Mouse (Mus musculus) neural tube, embryonic 15.5 days (tissue): ENCODE measurements around the gene Bcat1. TPM values are rescaled to one million over a fixed set of nuclear protein-coding genes. Genes with fewer than 3 reads are reported as not detected.

ENCODE experiments used
- ATAC-seq: fragments of 200-750 bp; cut with Nextera tagmentation; 2 replicates; pipeline ENCODE4 v1.8.0; 2017; ENCODE audit warnings: mild to moderate bottlenecking, moderate TSS enrichment, moderate library complexity; ENCODE audit not compliant: low FRiP score
- H3K27ac ChIP-seq: fragments of 300-500 bp; sonication (generic); replicated peaks from 2 replicates; pipeline ENCODE4 v1.5.1; 2015; ENCODE audit warnings: mild to moderate bottlenecking, inconsistent platforms
- H3K27me3 ChIP-seq: fragments of 300-500 bp; sonication (generic); replicated peaks from 2 replicates; pipeline ENCODE4 v1.6.1; 2015; ENCODE audit warnings: inconsistent platforms
- H3K36me3 ChIP-seq: fragments of 300-500 bp; sonication (generic); 2 replicates; pipeline ENCODE4 v1.6.1; 2015; ENCODE audit warnings: inconsistent platforms
- H3K4me1 ChIP-seq: fragments of 300-500 bp; sonication (generic); 2 replicates; pipeline ENCODE4 v1.6.1; 2015; ENCODE audit warnings: inconsistent platforms
- H3K4me2 ChIP-seq: fragments of 300-500 bp; sonication (generic); 2 replicates; pipeline ENCODE4 v1.6.1; 2015; ENCODE audit warnings: inconsistent platforms, mild to moderate bottlenecking, moderate library complexity
- H3K4me3 ChIP-seq: fragments of 300-500 bp; sonication (generic); replicated peaks from 2 replicates; pipeline ENCODE4 v1.5.1; 2015; ENCODE audit warnings: mild to moderate bottlenecking, inconsistent platforms
- H3K9ac ChIP-seq: fragments of 300-500 bp; sonication (generic); replicated peaks from 2 replicates; pipeline ENCODE4 v1.6.1; 2015; ENCODE audit warnings: mild to moderate bottlenecking, inconsistent platforms
- H3K9me3 ChIP-seq: fragments of 300-500 bp; sonication (generic); replicated peaks from 2 replicates; pipeline ENCODE4 v1.6.1; 2016; ENCODE audit warnings: inconsistent platforms
- WGBS: fragments of 180-500 bp; shearing (Covaris S2); methylation state at CpG from one replicate; pipeline ENCODE4 v1.1.7; 2015; ENCODE audit warnings: mixed read lengths; 5-methylcytosine and 5-hydroxymethylcytosine counted together
- polyA plus RNA-seq: library from polyadenylated mRNA; unstranded; fragments of >200 nt; fragmentation: Nextera tagmentation; extraction: Ambion mirVana; gene quantifications from 2 replicates; pipeline ENCODE4 v1.2.1, GENCODE M21; 2015

Gene Bcat1
- 94.5 and 116 TPM in 2 replicates for polyA plus RNA-seq

DNA sequence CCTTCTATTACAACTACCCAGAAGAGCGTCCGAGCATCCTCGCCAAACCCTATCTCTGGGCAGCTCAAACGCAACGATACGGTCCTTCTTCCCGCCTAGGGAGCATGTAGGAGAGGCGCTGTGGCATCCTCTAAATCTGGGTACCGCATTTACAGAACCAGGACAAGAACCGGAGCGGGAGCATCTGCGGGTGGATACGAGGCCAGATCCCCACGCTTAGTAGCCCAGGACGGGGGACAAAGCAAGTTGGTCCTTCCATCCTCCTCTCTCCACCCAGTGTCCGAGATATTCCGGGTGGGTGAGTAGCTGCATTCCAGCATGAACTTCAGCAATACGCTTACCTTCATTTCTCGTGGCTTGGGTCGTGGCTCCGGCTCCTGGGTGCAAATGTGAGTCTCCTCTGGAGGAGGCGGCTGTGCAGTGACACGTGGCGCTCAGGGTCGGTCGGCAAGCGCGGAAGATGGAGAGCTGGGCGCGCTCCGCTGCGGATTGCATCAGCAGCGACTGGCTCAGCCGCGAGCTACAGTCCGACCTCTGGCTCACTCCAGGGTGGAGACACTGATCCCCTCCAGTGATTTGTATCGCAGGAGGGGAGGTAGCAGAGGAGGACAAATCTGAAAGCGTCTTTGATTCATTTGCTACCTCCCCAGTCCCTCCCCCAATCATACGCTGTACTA, at the start of gene Bcat1:
TSS of gene Bcat1 (minus strand) at position 637 of the 677 bp plus-strand sequence.
- H3K27ac ChIP-seq: no peak within 1 kb of the TSS

DNA sequence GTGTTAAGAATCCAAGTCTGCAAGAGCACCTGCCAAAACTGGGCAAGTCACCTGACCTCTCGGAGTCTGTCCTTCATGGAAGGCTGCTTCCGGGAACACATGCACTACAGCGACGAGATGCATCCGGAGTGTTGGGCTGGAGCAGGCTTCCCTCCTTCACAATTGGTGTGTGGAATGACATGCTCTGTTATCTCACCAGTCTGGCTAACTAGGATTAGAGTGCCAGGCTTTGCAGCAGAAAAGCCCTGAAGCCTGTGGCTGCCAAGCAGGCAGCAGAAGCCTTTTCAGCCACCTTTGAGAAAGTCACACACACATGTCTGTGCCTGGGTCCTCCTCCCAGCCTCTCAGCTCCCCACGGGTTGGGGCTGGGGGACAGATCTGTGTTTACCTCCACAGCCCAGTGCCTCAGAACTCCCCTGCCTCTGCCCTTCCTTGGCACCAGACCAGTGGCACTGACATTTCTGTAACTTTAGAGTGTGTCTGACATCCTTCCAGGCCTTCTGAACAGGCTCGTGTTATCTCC, 49.7 kb upstream of the Bcat1 start:
- Histone ChIP-seq H3K4me2 (no peak overlapping the region), H3K4me3 (no peak overlapping the region), H3K9me3 (no peaks in the 10 kb centered on the region), H3K9ac (no peak overlapping the region), H3K36me3 (no peaks in the 10 kb centered on the region), H3K27me3 (no peaks in the 10 kb centered on the region), H3K4me1 (peaks cover 6% of the 10 kb centered on the region; the same call in 1 of the 2 replicates), H3K27ac (no peak overlapping the region)
- ATAC-seq: no peak
- WGBS: 76% methylated on average over 7 of the region's 7 CpGs

More for the DNA sequence above, at the start of gene Bcat1:
- Histone ChIP-seq H3K36me3 (no peaks in the 10 kb centered on the region), H3K4me1 (peaks cover 15% of the 10 kb centered on the region), H3K9ac (peak within 1 kb of the TSS; percentile 42), H3K9me3 (no peaks in the 10 kb centered on the region), H3K4me2 (peak within 1 kb of the TSS; percentile 86), H3K27me3 (no peaks in the 10 kb centered on the region), H3K4me3 (peak within 1 kb of the TSS; percentile 51)
- WGBS: under 1% methylated on average over 39 of the region's 39 CpGs
- ATAC-seq: peak; percentile 79

DNA sequence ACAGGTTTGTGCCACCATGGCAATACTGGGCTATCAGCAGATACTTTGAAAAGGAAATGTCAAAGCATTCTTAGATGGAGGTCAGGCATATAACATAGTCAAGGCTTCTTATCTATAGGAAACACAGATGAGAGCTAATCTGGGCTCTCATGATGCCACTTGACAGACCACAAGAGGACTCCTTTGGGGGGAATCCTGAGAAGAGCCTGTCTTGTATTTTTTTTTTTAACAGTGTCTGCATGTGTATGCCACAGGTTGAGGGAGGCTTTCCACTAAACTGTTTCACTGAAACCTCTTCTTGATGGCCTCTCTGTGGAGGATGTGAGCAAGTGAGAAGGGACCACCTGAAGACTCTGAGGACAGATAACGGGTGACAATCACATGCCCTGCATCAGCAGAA, 48.6 kb upstream of the Bcat1 start:
- H3K27ac ChIP-seq: no peak overlapping the region
- H3K4me1 ChIP-seq: peaks cover 6% of the 10 kb centered on the region; the same call in 1 of the 2 replicates
- H3K4me2 ChIP-seq: no peak overlapping the region
- H3K27me3 ChIP-seq: no peaks in the 10 kb centered on the region
- no peak overlapping the region for H3K4me3 ChIP-seq
- ATAC-seq: no peak
- 74% methylated on average over 1 of the region's 1 CpGs for WGBS
- H3K9ac ChIP-seq: no peak overlapping the region
- no peaks in the 10 kb centered on the region for H3K9me3 ChIP-seq
- H3K36me3 ChIP-seq: no peaks in the 10 kb centered on the region

DNA sequence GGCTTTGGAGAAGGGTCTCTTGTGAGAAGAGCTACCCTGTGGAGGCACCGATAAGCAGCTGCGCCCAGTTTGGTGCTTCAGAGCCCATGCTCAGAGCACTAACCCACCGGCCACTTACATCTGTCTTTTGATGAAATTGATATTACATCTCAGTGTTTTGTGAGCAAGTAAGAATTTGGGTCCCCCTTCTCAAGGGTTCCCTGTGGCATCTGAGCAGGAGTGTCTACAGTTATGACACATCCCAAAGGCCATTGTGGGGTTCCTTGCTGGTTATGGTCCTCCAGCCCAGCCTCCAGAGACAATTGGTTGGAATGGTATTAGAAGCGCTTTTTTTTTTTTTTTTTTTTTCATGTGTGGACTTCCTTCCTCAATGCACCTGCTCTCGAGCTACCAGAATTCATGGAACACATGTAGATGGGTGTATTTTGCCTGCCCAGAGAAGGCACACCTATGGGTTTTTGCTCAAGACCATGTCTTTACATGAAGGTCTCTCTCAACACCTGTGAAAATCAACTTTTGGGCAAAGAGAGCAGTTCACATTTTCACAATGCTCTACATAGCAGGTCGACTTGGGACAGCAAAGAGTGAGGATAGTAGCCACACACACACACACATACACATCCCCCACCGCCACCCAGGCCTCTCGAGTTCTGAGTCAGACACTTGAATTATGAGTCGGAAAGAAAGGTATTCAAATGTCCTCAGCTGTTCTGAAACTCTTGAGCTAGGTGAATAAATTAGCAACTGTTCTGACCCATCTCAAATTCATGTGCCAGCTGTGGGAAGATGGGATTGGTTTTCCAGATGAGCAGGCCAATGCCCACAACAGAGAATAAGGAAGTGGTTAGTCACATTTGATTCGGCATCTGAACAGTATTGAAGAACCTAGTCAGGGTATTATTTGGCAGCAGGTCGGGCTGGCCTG, 47.4 kb upstream of the Bcat1 start:
- no peak overlapping the region for H3K4me2 ChIP-seq
- H3K27ac ChIP-seq: no peak overlapping the region
- H3K4me3 ChIP-seq: no peak overlapping the region
- WGBS: 72% methylated on average over 11 of the region's 11 CpGs
- H3K36me3 ChIP-seq: no peaks in the 10 kb centered on the region
- no peak for ATAC-seq
- no peaks in the 10 kb centered on the region for H3K9me3 ChIP-seq
- H3K4me1 ChIP-seq: peaks cover 6% of the 10 kb centered on the region; the same call in 1 of the 2 replicates
- no peaks in the 10 kb centered on the region for H3K27me3 ChIP-seq
- H3K9ac ChIP-seq: no peak overlapping the region

DNA sequence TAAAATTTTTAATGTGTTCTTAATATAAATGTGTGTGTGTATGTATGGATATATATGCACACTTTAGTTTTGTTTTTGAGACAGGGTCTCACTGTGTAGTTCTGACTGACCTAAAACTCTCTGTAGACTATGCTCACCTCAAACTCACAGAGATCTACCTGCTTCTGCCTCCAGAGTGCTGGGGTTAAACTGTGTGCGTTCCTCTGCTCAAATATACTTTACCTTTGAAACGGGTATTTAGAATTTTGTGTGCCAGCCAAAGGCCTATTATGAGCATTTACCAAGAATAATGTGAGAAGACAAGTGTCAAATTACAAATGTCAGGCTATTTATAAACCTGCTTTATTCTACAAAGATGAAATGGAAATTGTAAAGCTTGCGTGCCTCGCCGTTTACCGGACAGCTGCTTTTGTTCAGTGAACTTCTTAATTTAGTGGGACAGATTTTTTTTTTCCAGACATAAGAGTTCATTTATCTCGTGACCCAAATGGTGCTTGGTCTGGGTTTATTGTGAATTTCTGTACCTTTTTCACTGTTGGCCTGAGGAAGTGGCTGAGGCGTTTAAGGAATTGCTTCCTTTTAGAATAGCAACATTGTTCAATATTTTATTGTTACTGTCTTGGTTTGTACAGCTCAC, 46.6 kb upstream of the Bcat1 start:
- H3K4me1 ChIP-seq: peaks cover 6% of the 10 kb centered on the region; the same call in 1 of the 2 replicates

DNA sequence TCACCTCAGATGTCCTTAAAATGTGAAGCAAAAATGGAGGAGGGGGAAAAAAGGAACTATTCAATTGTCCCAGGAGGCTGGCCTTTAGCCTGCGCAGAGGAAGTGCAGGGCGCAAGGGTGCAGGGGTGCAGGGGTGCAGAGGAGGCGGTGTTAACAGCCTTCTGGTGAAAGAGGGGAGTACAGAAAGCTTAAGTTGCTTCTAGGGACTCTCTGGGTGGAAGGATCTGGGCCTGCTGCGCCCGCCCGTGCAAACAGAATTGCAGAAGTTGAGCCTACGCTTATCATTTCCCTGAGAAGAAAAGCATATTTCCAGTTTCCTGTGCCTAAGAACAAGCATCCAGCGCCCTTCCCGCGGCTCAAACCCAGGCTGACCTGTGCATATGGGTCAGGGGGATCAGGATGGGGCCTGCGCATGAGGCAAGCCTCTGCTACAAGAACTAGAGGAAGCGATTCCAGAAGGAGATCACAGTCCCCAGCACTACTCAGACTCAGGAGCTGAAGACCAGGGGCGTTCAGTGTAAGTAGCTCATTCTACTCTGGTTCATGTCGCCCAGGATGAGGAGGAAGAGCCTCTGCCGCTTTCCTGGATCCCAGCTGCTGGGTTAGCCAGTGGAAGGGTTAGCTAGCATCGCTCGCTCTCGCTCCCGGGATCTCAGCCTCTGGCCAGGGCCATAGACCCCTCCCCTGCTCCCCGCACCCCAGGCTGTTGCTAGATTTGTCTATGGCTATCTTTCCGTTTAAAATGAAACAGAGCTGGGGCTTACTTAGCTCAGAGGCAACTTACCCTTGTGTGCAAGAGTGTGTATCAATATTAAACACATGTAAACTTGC, 45.8 kb upstream of the Bcat1 start:
- 58% methylated on average over 21 of the region's 21 CpGs for WGBS
- Histone ChIP-seq H3K9ac (no peak overlapping the region), H3K27me3 (no peaks in the 10 kb centered on the region), H3K36me3 (no peaks in the 10 kb centered on the region), H3K4me2 (no peak overlapping the region), H3K27ac (no peak overlapping the region), H3K9me3 (no peaks in the 10 kb centered on the region), H3K4me3 (no peak overlapping the region), H3K4me1 (peaks cover 8% of the 10 kb centered on the region; the same call in 1 of the 2 replicates)
- no peak for ATAC-seq

More for the DNA sequence above, 46.6 kb upstream of the Bcat1 start:
- no peak overlapping the region for H3K4me3 ChIP-seq
- WGBS: 38% methylated on average over 8 of the region's 8 CpGs
- H3K27me3 ChIP-seq: no peaks in the 10 kb centered on the region
- H3K9me3 ChIP-seq: no peaks in the 10 kb centered on the region
- no peaks in the 10 kb centered on the region for H3K36me3 ChIP-seq
- no peak overlapping the region for H3K27ac ChIP-seq
- ATAC-seq: no peak
- no peak overlapping the region for H3K9ac ChIP-seq
- H3K4me2 ChIP-seq: no peak overlapping the region

GRCm38 (mm10) chr6:145120787-145121589, 45.0 kb upstream of the Bcat1 start:
- no peak overlapping the region for H3K27ac ChIP-seq
- no peak overlapping the region for H3K4me2 ChIP-seq
- H3K9ac ChIP-seq: no peak overlapping the region
- WGBS: 62% methylated on average over 18 of the region's 18 CpGs
- H3K36me3 ChIP-seq: no peaks in the 10 kb centered on the region
- no peaks in the 10 kb centered on the region for H3K27me3 ChIP-seq
- ATAC-seq: no peak
- no peak overlapping the region for H3K4me3 ChIP-seq
- no peaks in the 10 kb centered on the region for H3K9me3 ChIP-seq
- H3K4me1 ChIP-seq: peaks cover 17% of the 10 kb centered on the region

DNA sequence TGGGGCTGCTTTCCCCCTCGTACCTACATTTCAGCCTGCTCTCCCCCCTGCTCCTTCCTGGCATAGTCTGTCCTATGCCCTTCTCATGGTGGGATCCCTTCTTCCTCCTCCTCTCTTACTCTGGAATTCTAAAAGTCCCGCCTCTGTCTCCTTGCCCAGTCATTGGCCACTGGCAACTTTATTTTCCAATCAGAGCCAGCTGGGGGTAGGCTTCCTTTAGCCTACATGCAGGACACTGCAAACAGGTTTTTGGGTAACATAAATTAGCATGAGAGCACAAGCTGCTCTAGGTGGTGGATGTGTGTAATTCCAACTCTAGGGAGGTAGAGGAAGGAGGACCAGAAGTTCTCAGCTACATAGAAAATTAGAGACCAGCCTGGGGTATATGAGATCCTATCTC, 44.1 kb upstream of the Bcat1 start:
- no peak overlapping the region for H3K27ac ChIP-seq
- ATAC-seq: no peak

GRCm38 (mm10) chr6:145116098-145116672, 40.2 kb upstream of the Bcat1 start:
- Histone ChIP-seq H3K9me3 (no peaks in the 10 kb centered on the region), H3K27me3 (no peaks in the 10 kb centered on the region), H3K9ac (no peak overlapping the region), H3K4me3 (no peak overlapping the region), H3K27ac (no peak overlapping the region), H3K36me3 (no peaks in the 10 kb centered on the region), H3K4me1 (peaks cover 11% of the 10 kb centered on the region), H3K4me2 (no peak overlapping the region)
- WGBS: 4% methylated on average over 4 of the region's 4 CpGs
- ATAC-seq: peak; percentile 35; the same call in 1 of the 2 replicates

More for the DNA sequence above, 44.1 kb upstream of the Bcat1 start:
- Histone ChIP-seq H3K4me2 (no peak overlapping the region), H3K4me3 (no peak overlapping the region), H3K4me1 (peaks cover 14% of the 10 kb centered on the region), H3K9me3 (no peaks in the 10 kb centered on the region), H3K9ac (no peak overlapping the region), H3K27me3 (no peaks in the 10 kb centered on the region), H3K36me3 (no peaks in the 10 kb centered on the region)
- WGBS: 87% methylated on average over 2 of the region's 2 CpGs
